Mouse (Mus musculus) C2C12 (cell line): ENCODE results near the gene Arhgef18.

Experiments
- CTCF ChIP-seq: IDR thresholded peaks from one replicate; pipeline ENCODE4 v1.5.1; 2011; ENCODE audit not compliant: control insufficient read depth, insufficient read depth, insufficient read length
- USF1 ChIP-seq: IDR thresholded peaks from one replicate; pipeline ENCODE4 v1.6.1; 2011; ENCODE audit warnings: low read depth, mild to moderate bottlenecking, control low read depth, moderate library complexity

GRCm38 (mm10) chr8:3397597-3397996 lies 4.8 kb downstream of the Arhgef18 start:
- no peak for TF ChIP-seq CTCF
- TF ChIP-seq USF1 = no peak
